Mouse (Mus musculus): ENCODE measurements around the gene Chrnb2. TPM values are rescaled to one million over a fixed set of nuclear protein-coding genes. Genes with fewer than 3 reads are reported as not detected.
A peak's percentile ranks its signal among the peaks of the same experiment; 100 is the strongest.
"Not testable (repeated sequence)": the region's sequence is repeated elsewhere in the genome, so short reads cannot be mapped to it uniquely, and the experiment has no call there.

The Chrnb2 gene
- polyA plus RNA-seq, 1 experiment from 2014 or later, result 20.8 TPM

- H3K27ac ChIP-seq (ENCODE audit: low read depth, low read length), result no peak overlapping the region
- DNase-seq (ENCODE audit: low spot score) (no peak), ATAC-seq (ENCODE audit: insufficient read depth, low FRiP score, low TSS enrichment) (no peak)
- no peaks in the 10 kb centered on the region for H3K4me1 ChIP-seq (ENCODE audit: control insufficient read depth, insufficient read depth, low read length)
- H3K4me3 ChIP-seq (ENCODE audit: low read depth, low read length), result no peak overlapping the region
- H3K36me3 ChIP-seq (ENCODE audit: control insufficient read depth, insufficient read depth, low read length), result no peaks in the 10 kb centered on the region
- H3K9me3 ChIP-seq (ENCODE audit: control insufficient read depth, low read length), result no peaks in the 10 kb centered on the region
- 84% methylated on average over 12 of the region's 15 CpGs for WGBS
- no peak overlapping the region for H3K9ac ChIP-seq (ENCODE audit: low read length)
- no peaks in the 10 kb centered on the region for H3K27me3 ChIP-seq (ENCODE audit: control insufficient read depth, insufficient read depth, low read length)
- H3K4me2 ChIP-seq (ENCODE audit: low read depth), result no peak overlapping the region
These were observed 38.4 kb upstream of the Chrnb2 start for GRCm38 (mm10) chr3:89802876-89803275.

GRCm38 (mm10) chr3:89801507-89801847 lies 37.0 kb upstream of the Chrnb2 start:
- DNase-seq (ENCODE audit: low spot score) (no peak), ATAC-seq (ENCODE audit: insufficient read depth, low FRiP score, low TSS enrichment) (no peak)
- Histone ChIP-seq H3K4me1 (ENCODE audit: control insufficient read depth, insufficient read depth, low read length) (no peaks in the 10 kb centered on the region), H3K4me3 (ENCODE audit: low read depth, low read length) (no peak overlapping the region), H3K9me3 (ENCODE audit: control insufficient read depth, low read length) (no peaks in the 10 kb centered on the region), H3K9ac (ENCODE audit: low read length) (no peak overlapping the region), H3K27me3 (ENCODE audit: control insufficient read depth, insufficient read depth, low read length) (no peaks in the 10 kb centered on the region), H3K4me2 (ENCODE audit: low read depth) (no peak overlapping the region), H3K36me3 (ENCODE audit: control insufficient read depth, insufficient read depth, low read length) (no peaks in the 10 kb centered on the region), H3K27ac (ENCODE audit: low read depth, low read length) (no peak overlapping the region)
- 41% methylated on average over 3 of the region's 3 CpGs for WGBS

DNA sequence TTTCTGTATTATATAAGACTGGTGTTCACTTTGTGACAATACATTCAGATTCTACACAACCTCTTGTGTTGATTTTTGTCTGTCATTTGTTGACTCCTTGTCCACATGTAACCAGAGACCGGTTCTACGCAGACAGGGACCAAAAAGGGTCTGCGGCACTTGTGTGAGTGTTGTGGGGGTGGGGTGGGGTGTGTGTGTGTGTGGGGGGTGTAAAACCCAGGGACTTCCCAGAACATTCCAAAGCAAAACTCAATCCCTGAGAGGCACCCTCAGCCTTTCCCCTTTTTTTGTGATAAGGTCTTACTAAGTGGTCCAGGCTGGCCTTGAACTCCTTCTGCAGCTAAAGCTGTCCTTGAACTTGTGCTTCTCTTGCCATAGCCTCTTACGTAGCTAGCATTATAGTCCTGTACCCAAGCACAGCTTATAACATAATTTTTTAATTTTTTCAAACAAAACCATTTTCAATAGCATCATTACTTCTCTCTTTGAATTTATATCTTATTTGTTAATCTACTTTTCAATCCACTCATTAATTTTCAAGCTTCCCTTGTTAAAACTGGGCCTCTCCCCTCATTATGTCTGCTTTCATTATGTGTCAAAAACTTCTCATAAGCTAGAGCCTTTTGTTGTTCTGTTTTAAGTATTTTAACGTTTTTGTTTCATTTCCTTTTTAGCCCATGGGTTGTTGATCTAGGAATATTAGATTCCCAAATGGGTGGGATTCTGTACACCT lies 36.5 kb upstream of the Chrnb2 start:
- Histone ChIP-seq H3K36me3 (ENCODE audit: control insufficient read depth, insufficient read depth, low read length) (no peaks in the 10 kb centered on the region), H3K9me3 (ENCODE audit: control insufficient read depth, low read length) (no peaks in the 10 kb centered on the region), H3K27ac (ENCODE audit: low read depth, low read length) (no peak overlapping the region), H3K4me1 (ENCODE audit: control insufficient read depth, insufficient read depth, low read length) (no peaks in the 10 kb centered on the region), H3K27me3 (ENCODE audit: control insufficient read depth, insufficient read depth, low read length) (no peaks in the 10 kb centered on the region), H3K4me2 (ENCODE audit: low read depth) (no peak overlapping the region), H3K4me3 (ENCODE audit: low read depth, low read length) (no peak overlapping the region), H3K9ac (ENCODE audit: low read length) (no peak overlapping the region)
- no peak for ATAC-seq (ENCODE audit: insufficient read depth, low FRiP score, low TSS enrichment)
- no peak for DNase-seq (ENCODE audit: low spot score)
- WGBS, result 74% methylated on average over 5 of the region's 5 CpGs

- H3K9me3 ChIP-seq (ENCODE audit: control insufficient read depth, low read length); H3K27me3 ChIP-seq (ENCODE audit: control insufficient read depth, insufficient read depth, low read length); H3K27ac ChIP-seq (ENCODE audit: low read depth, low read length); H3K4me1 ChIP-seq (ENCODE audit: control insufficient read depth, insufficient read depth, low read length); DNase-seq (ENCODE audit: low spot score); H3K9ac ChIP-seq (ENCODE audit: low read length); ATAC-seq (ENCODE audit: insufficient read depth, low FRiP score, low TSS enrichment); H3K4me3 ChIP-seq (ENCODE audit: low read depth, low read length); H3K4me2 ChIP-seq (ENCODE audit: low read depth); H3K36me3 ChIP-seq (ENCODE audit: control insufficient read depth, insufficient read depth, low read length): not testable (repeated sequence)
- 38% methylated on average over 3 of the region's 3 CpGs for WGBS
These were observed 35.6 kb upstream of the Chrnb2 start for GRCm38 (mm10) chr3:89800078-89800477.

DNA sequence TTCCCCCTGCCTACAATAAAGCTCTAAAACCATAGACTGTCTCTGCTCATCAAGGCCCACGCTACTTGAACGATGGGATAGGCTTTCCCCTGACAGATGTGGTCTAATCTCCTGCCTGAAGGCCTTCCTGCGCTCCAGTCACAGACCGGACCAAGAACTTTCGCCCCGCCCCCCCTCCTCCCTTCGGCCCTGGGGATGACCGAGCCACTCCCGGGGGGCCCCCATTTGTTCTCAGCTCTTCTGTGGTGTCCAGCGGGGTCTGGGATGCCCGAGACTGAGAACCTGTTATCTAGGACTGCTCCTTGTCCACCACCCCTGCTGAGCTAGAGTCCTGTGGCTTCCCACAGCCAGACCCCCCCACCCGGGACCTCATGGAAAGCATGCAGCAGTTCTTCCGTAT lies 35.0 kb upstream of the Chrnb2 start:
- peak overlapping the region; percentile 25; the same call in 1 of the 2 replicates for H3K4me2 ChIP-seq (ENCODE audit: low read depth)
- no peaks in the 10 kb centered on the region for H3K36me3 ChIP-seq (ENCODE audit: control insufficient read depth, insufficient read depth, low read length)
- no peaks in the 10 kb centered on the region for H3K9me3 ChIP-seq (ENCODE audit: control insufficient read depth, low read length)
- H3K4me1 ChIP-seq (ENCODE audit: control insufficient read depth, insufficient read depth, low read length), result no peaks in the 10 kb centered on the region
- no peak overlapping the region for H3K4me3 ChIP-seq (ENCODE audit: low read depth, low read length)
- ATAC-seq (ENCODE audit: insufficient read depth, low FRiP score, low TSS enrichment), result no peak
- DNase-seq (ENCODE audit: low spot score), result no peak
- 2% methylated on average over 13 of the region's 13 CpGs for WGBS
- no peaks in the 10 kb centered on the region for H3K27me3 ChIP-seq (ENCODE audit: control insufficient read depth, insufficient read depth, low read length)
- no peak overlapping the region for H3K27ac ChIP-seq (ENCODE audit: low read depth, low read length)
- H3K9ac ChIP-seq (ENCODE audit: low read length), result no peak overlapping the region

DNA sequence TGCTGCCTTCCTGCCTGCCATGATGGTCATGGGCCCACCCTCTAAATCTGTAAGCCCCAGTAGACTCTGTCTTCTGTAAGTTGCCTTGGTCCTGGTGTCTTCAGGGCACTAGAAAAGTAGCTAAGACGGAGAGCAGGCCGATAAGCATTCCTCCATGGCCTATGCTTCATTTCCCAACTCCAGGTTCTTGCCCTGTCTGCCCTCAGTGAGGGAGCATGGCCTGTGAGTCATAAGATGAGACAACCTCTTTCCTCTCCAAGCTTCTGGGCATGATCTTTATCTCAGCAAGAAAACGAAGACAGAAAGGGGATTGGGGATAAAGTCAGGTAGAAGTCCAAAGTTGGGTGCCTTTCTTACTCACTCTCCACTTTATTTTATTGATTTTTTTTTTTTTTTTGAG lies 34.1 kb upstream of the Chrnb2 start:
- DNase-seq (ENCODE audit: low spot score), result no peak
- no peak overlapping the region for H3K27ac ChIP-seq (ENCODE audit: low read depth, low read length)

GRCm38 (mm10) chr3:89796358-89796757 lies 31.9 kb upstream of the Chrnb2 start:
- no peak for DNase-seq (ENCODE audit: low spot score)
- Histone ChIP-seq H3K27me3 (ENCODE audit: control insufficient read depth, insufficient read depth, low read length) (no peaks in the 10 kb centered on the region), H3K4me1 (ENCODE audit: control insufficient read depth, insufficient read depth, low read length) (no peaks in the 10 kb centered on the region), H3K4me2 (ENCODE audit: low read depth) (no peak overlapping the region), H3K9me3 (ENCODE audit: control insufficient read depth, low read length) (no peaks in the 10 kb centered on the region), H3K9ac (ENCODE audit: low read length) (no peak overlapping the region), H3K4me3 (ENCODE audit: low read depth, low read length) (no peak overlapping the region), H3K27ac (ENCODE audit: low read depth, low read length) (no peak overlapping the region), H3K36me3 (ENCODE audit: control insufficient read depth, insufficient read depth, low read length) (no peaks in the 10 kb centered on the region)
- no peak for ATAC-seq (ENCODE audit: insufficient read depth, low FRiP score, low TSS enrichment)
- WGBS, result 58% methylated on average over 4 of the region's 4 CpGs

More for the DNA sequence above, 34.1 kb upstream of the Chrnb2 start:
- Histone ChIP-seq H3K9me3 (ENCODE audit: control insufficient read depth, low read length) (no peaks in the 10 kb centered on the region), H3K4me2 (ENCODE audit: low read depth) (no peak overlapping the region), H3K36me3 (ENCODE audit: control insufficient read depth, insufficient read depth, low read length) (no peaks in the 10 kb centered on the region), H3K9ac (ENCODE audit: low read length) (no peak overlapping the region), H3K4me1 (ENCODE audit: control insufficient read depth, insufficient read depth, low read length) (no peaks in the 10 kb centered on the region), H3K4me3 (ENCODE audit: low read depth, low read length) (no peak overlapping the region), H3K27me3 (ENCODE audit: control insufficient read depth, insufficient read depth, low read length) (no peaks in the 10 kb centered on the region)
- ATAC-seq (ENCODE audit: insufficient read depth, low FRiP score, low TSS enrichment), result no peak
- 81% methylated on average over 3 of the region's 3 CpGs for WGBS

- Histone ChIP-seq H3K9me3 (ENCODE audit: control insufficient read depth, low read length) (no peaks in the 10 kb centered on the region), H3K9ac (ENCODE audit: low read length) (no peak overlapping the region), H3K27ac (ENCODE audit: low read depth, low read length) (no peak overlapping the region), H3K36me3 (ENCODE audit: control insufficient read depth, insufficient read depth, low read length) (no peaks in the 10 kb centered on the region), H3K27me3 (ENCODE audit: control insufficient read depth, insufficient read depth, low read length) (no peaks in the 10 kb centered on the region), H3K4me1 (ENCODE audit: control insufficient read depth, insufficient read depth, low read length) (no peaks in the 10 kb centered on the region), H3K4me2 (ENCODE audit: low read depth) (no peak overlapping the region), H3K4me3 (ENCODE audit: low read depth, low read length) (no peak overlapping the region)
- ATAC-seq (ENCODE audit: insufficient read depth, low FRiP score, low TSS enrichment) (no peak), DNase-seq (ENCODE audit: low spot score) (no peak)
- WGBS, result 80% methylated on average over 5 of the region's 5 CpGs
These were observed 31.3 kb upstream of the Chrnb2 start for GRCm38 (mm10) chr3:89795746-89796145.

- Histone ChIP-seq H3K36me3 (ENCODE audit: control insufficient read depth, insufficient read depth, low read length) (no peaks in the 10 kb centered on the region), H3K9ac (ENCODE audit: low read length) (no peak overlapping the region), H3K4me3 (ENCODE audit: low read depth, low read length) (no peak overlapping the region), H3K27ac (ENCODE audit: low read depth, low read length) (no peak overlapping the region), H3K4me2 (ENCODE audit: low read depth) (no peak overlapping the region), H3K4me1 (ENCODE audit: control insufficient read depth, insufficient read depth, low read length) (no peaks in the 10 kb centered on the region), H3K9me3 (ENCODE audit: control insufficient read depth, low read length) (no peaks in the 10 kb centered on the region), H3K27me3 (ENCODE audit: control insufficient read depth, insufficient read depth, low read length) (no peaks in the 10 kb centered on the region)
- DNase-seq (ENCODE audit: low spot score), result no peak
- 66% methylated on average over 2 of the region's 2 CpGs for WGBS
- no peak for ATAC-seq (ENCODE audit: insufficient read depth, low FRiP score, low TSS enrichment)
These were observed 30.2 kb upstream of the Chrnb2 start for GRCm38 (mm10) chr3:89794616-89795015.
